Mouse (Mus musculus) CH12.LX (cell line): ENCODE data around the gene Asic4.

ENCODE experiments used
- CHD1 ChIP-seq: IDR thresholded peaks from 2 replicates; pipeline ENCODE4 v1.6.1; 2012; ENCODE audit warnings: low read depth, low read length, improper control_type of control experiment, inconsistent platforms
- ELF1 ChIP-seq: IDR thresholded peaks from 2 replicates; pipeline ENCODE4 v1.6.1; 2014; ENCODE audit warnings: low read depth, mild to moderate bottlenecking, inconsistent platforms, low read length, improper control_type of control experiment
- EP300 ChIP-seq: IDR thresholded peaks from 2 replicates; pipeline ENCODE4 v1.6.1; 2011; ENCODE audit warnings: low read length, improper control_type of control experiment
- MXI1 ChIP-seq: IDR thresholded peaks from 2 replicates; pipeline ENCODE4 v1.6.1; 2011; ENCODE audit warnings: mild to moderate bottlenecking, low read depth, low read length, improper control_type of control experiment
- NELFE ChIP-seq: IDR thresholded peaks from 2 replicates; pipeline ENCODE4 v1.6.1; 2011; ENCODE audit warnings: low read depth, low read length, improper control_type of control experiment
- NRF1 ChIP-seq: IDR thresholded peaks from 2 replicates; pipeline ENCODE4 v1.6.1; 2014; ENCODE audit warnings: low read depth, mild to moderate bottlenecking, inconsistent platforms, low read length, improper control_type of control experiment, moderate library complexity
- POLR2A ChIP-seq: IDR thresholded peaks from 2 replicates; pipeline ENCODE4 v1.6.1; 2011; ENCODE audit warnings: low read depth, mild to moderate bottlenecking, improper control_type of control experiment, low read length
- POLR2AphosphoS2 ChIP-seq: IDR thresholded peaks from 2 replicates; pipeline ENCODE4 v1.6.1; 2011; ENCODE audit warnings: low read depth, low read length, improper control_type of control experiment
- RCOR1 ChIP-seq: conservative IDR thresholded peaks from 2 replicates; pipeline ENCODE4 v1.6.1; 2012; ENCODE audit warnings: low read depth, mild to moderate bottlenecking, inconsistent platforms, low read length, improper control_type of control experiment
- SMC3 ChIP-seq: IDR thresholded peaks from 2 replicates; pipeline ENCODE4 v1.6.1; 2011; ENCODE audit warnings: low read depth, low read length, improper control_type of control experiment
- TBP ChIP-seq: conservative IDR thresholded peaks from 2 replicates; pipeline ENCODE4 v1.6.1; 2011; ENCODE audit warnings: low read depth, low read length, improper control_type of control experiment
- USF1 ChIP-seq: IDR thresholded peaks from 2 replicates; pipeline ENCODE4 v1.6.1; 2014; ENCODE audit warnings: low read depth, mild to moderate bottlenecking, inconsistent platforms, low read length, improper control_type of control experiment

- TF ChIP-seq POLR2A (no peak), EP300 (no peak), NRF1 (no peak), SMC3 (no peak), ELF1 (no peak), USF1 (no peak), POLR2AphosphoS2 (no peak), CHD1 (no peak), RCOR1 (no peak), NELFE (no peak), TBP (no peak), MXI1 (no peak)
Observed at GRCm38 (mm10) chr1:75463652-75464204, 13.5 kb downstream of the Asic4 start.
